Mouse (Mus musculus): ENCODE measurements at regions not wholly inside any gene's neighbourhood (a gene's known extent, or its start where the extent isn't known, plus 50 kb on each side); places are given as distances from the start of the nearest gene placed in this dataset.

DNA sequence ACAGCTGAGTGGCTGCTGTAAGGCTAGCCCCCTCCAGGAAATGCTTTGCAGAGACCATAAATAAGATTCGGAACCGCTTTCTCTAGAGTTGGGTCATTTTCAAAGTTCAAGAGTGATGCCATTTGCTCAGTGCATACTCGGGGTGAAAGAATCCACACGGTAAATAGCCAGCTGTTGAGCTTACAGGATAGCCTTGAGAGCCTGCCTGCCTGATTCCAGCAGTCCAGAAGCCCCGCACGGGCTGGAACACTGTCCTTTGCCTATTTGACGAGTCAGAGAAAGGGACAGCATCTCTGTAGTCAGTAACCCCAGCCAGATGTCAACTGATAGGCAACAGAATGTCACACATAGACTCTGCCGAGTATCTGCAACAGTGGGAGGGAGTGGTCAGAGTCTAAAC lies 140.7 kb downstream of the Zfp365 start:
- H3K4me3 ChIP-seq (replicated peaks): no peak overlapping the region
- no peaks in the 10 kb centered on the region for H3K36me3 ChIP-seq
- no peak for ATAC-seq
- no peaks in the 10 kb centered on the region for H3K9me3 ChIP-seq
- H3K27ac ChIP-seq: no peak overlapping the region
- H3K9ac ChIP-seq: no peak overlapping the region
- H3K4me2 ChIP-seq (replicated peaks): no peak overlapping the region
- H3K27me3 ChIP-seq (replicated peaks): no peaks in the 10 kb centered on the region
- H3K4me1 ChIP-seq (replicated peaks): no peaks in the 10 kb centered on the region
- WGBS: 51% methylated on average over 8 of the region's 8 CpGs

DNA sequence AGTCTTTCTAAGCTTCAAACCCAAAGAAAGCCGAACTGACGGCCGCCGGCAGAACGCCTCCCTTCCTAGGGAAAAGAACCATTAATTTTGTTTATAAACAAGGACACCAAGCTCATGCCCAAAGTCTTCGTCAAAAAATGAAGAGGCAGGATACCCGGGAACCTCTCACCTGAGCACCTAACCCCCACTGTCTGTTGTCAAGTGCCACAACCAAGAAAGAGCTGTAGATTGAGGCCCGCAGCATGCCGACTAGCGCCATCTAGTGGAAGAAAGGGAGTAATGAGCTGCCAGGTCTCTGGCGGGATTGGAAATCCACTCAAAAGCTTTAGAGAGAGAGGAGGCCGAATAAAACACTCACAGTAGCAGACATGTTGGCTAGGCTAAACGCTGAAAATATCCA lies 146.4 kb downstream of the Zfp365 start:
- no peak for ATAC-seq
- H3K4me3 ChIP-seq (replicated peaks): no peak overlapping the region
- no peak overlapping the region for H3K9ac ChIP-seq
- WGBS: 40% methylated on average over 13 of the region's 13 CpGs
- H3K4me1 ChIP-seq (replicated peaks): no peaks in the 10 kb centered on the region
- no peak overlapping the region for H3K4me2 ChIP-seq (replicated peaks)
- H3K27ac ChIP-seq: no peak overlapping the region
- H3K36me3 ChIP-seq: no peaks in the 10 kb centered on the region
- H3K27me3 ChIP-seq (replicated peaks): no peaks in the 10 kb centered on the region
- no peaks in the 10 kb centered on the region for H3K9me3 ChIP-seq

DNA sequence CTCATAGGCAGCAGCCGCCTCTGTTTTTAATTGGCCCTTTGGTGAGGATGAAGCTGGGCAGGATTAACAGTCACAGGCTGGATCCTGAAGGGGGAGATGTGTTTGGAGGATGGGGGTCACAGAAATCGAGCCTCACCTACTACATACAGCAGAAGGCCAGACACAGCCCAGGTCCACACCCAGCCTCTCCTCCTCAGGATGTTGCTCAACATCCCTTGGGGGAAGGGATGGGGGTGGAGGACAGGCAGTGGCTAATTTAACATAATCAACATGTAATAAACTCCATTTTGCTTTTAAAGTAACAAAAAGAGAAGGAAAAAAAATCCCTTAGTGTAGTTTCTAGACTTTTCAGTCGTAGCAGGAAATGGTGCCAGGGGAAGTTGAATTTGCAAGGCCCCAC lies 152.0 kb downstream of the Zfp365 start:
- Histone ChIP-seq H3K4me3 (replicated peaks) (no peak overlapping the region), H3K36me3 (no peaks in the 10 kb centered on the region), H3K27ac (no peak overlapping the region), H3K4me2 (replicated peaks) (no peak overlapping the region), H3K9me3 (no peaks in the 10 kb centered on the region), H3K4me1 (replicated peaks) (no peaks in the 10 kb centered on the region), H3K27me3 (replicated peaks) (no peaks in the 10 kb centered on the region), H3K9ac (no peak overlapping the region)
- no peak for ATAC-seq
- 55% methylated on average over 3 of the region's 3 CpGs for WGBS

DNA sequence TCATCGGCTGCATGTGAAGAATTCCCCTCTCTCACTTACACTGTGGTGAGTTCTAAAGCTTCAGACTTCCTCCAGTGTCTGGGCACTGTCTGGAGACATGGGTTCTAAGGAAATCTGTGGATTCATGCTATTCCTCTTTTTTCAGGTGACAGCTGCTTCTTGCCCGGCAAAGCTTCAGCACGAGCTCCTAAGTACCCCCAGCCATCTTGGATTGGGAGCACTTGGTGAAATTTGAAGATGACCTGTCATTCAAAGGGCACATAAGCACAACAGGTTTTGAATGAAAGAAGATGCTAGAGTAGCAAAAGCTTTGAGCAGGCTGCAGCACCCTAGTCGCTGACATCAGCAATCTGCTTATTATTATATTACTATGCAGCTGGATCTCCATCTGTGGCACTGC lies 164.3 kb downstream of the Zfp365 start:
- H3K4me3 ChIP-seq (replicated peaks): no peak overlapping the region
- ATAC-seq: no peak
- WGBS: 84% methylated on average over 4 of the region's 4 CpGs
- no peaks in the 10 kb centered on the region for H3K9me3 ChIP-seq
- H3K27me3 ChIP-seq (replicated peaks): no peaks in the 10 kb centered on the region
- no peak overlapping the region for H3K27ac ChIP-seq
- H3K4me1 ChIP-seq (replicated peaks): no peaks in the 10 kb centered on the region
- no peak overlapping the region for H3K9ac ChIP-seq
- H3K4me2 ChIP-seq (replicated peaks): no peak overlapping the region
- H3K36me3 ChIP-seq: no peaks in the 10 kb centered on the region

DNA sequence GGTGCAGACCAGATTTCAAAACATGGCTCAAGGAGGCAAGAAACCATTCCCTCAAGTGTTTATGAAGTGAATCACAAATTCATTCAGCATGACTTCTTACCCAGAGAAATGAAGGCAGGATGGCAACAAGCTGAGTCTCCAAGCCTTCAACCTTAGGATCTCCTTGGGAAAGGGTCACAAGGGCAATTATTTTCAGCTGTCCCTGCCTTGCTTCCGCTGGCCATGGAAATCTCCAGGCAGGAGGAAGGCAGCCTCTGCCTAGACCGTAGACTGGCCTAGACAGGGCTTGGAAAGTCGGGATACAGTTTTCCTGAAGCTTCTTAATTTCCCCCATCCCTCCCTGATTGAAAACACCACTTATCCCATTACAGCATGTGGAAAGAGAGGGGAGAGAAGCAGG lies 165.0 kb downstream of the Zfp365 start:
- WGBS: 72% methylated on average over 3 of the region's 3 CpGs
- Histone ChIP-seq H3K9ac (no peak overlapping the region), H3K27ac (no peak overlapping the region), H3K9me3 (no peaks in the 10 kb centered on the region), H3K36me3 (no peaks in the 10 kb centered on the region), H3K4me1 (replicated peaks) (no peaks in the 10 kb centered on the region), H3K4me3 (replicated peaks) (no peak overlapping the region), H3K4me2 (replicated peaks) (no peak overlapping the region), H3K27me3 (replicated peaks) (no peaks in the 10 kb centered on the region)
- ATAC-seq: no peak

DNA sequence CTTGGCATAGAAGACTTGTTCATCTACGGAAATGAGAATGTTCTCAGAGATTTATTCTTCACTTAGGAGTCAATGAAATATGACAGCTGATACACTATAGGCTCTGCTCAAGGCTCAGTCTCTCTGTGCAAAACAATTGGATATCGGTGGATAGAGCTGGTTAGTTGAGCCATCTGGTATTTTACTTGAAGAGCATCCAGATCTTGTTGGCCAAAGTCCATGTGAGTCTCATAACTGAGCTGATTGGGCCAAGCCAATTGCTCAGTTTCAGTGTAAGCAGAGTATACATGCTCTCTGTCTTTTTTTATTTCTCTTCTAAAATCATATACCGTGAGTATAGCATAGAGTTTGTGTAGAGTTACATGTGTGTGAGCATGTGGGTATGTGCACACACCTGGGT lies 166.3 kb downstream of the Zfp365 start:
- WGBS: 71% methylated on average over 3 of the region's 3 CpGs
- H3K27ac ChIP-seq: no peak overlapping the region
- no peak overlapping the region for H3K4me3 ChIP-seq (replicated peaks)
- H3K36me3 ChIP-seq: no peaks in the 10 kb centered on the region
- H3K4me2 ChIP-seq (replicated peaks): no peak overlapping the region
- no peak for ATAC-seq
- no peak overlapping the region for H3K9ac ChIP-seq
- no peaks in the 10 kb centered on the region for H3K4me1 ChIP-seq (replicated peaks)
- no peaks in the 10 kb centered on the region for H3K9me3 ChIP-seq
- no peaks in the 10 kb centered on the region for H3K27me3 ChIP-seq (replicated peaks)

- WGBS: 87% methylated on average over 9 of the region's 9 CpGs
- no peak overlapping the region for H3K27ac ChIP-seq
- no peaks in the 10 kb centered on the region for H3K36me3 ChIP-seq
- H3K9me3 ChIP-seq: no peaks in the 10 kb centered on the region
- no peak for ATAC-seq
- H3K4me3 ChIP-seq (replicated peaks): no peak overlapping the region
- no peak overlapping the region for H3K4me2 ChIP-seq (replicated peaks)
- no peaks in the 10 kb centered on the region for H3K4me1 ChIP-seq (replicated peaks)
- no peaks in the 10 kb centered on the region for H3K27me3 ChIP-seq (replicated peaks)
- no peak overlapping the region for H3K9ac ChIP-seq
Observed at GRCm38 (mm10) chr10:67743561-67743960, 168.9 kb downstream of the Zfp365 start.

DNA sequence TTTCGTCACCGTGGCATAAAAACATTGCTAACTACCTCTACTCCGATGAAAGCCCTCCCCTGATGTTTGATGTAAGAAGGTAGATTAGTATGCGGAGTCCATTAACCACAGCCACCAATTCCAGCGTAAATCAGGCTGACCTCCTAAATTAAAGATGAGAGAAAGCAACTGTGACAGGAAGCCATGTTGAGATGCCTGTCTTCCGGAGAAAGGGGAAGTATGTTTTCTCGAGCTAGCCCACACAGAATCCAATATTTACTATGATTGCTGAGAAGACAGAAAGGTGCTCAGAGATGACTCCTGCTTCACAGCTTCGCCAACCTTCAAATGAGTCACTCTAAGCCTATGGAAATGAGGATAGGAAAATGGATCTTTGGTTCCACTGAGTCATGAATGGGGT lies 169.6 kb downstream of the Zfp365 start:
- H3K27ac ChIP-seq: no peak overlapping the region
- H3K4me2 ChIP-seq (replicated peaks): no peak overlapping the region
- no peaks in the 10 kb centered on the region for H3K36me3 ChIP-seq
- H3K9ac ChIP-seq: no peak overlapping the region
- no peaks in the 10 kb centered on the region for H3K4me1 ChIP-seq (replicated peaks)
- no peaks in the 10 kb centered on the region for H3K27me3 ChIP-seq (replicated peaks)
- H3K4me3 ChIP-seq (replicated peaks): no peak overlapping the region
- ATAC-seq: no peak
- 76% methylated on average over 8 of the region's 8 CpGs for WGBS
- H3K9me3 ChIP-seq: no peaks in the 10 kb centered on the region

DNA sequence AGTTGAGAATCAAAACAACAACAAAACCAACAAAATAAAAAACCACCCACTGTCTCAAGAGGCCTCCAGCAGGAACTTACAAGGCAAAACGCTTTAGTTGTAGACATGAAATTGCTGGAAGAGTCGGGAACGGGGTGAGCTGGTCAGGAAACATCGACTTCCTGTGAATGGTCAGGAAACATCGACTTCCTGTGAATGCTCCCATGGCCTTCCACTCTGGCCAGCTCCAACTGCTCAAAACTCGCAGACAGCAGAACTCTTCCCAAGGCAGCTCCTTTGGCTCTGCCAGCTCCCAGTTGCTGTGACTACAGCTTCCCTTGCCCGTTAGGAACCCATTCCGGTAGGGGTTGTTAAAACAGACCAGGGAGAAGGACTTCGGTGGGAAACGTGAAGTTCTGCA lies 170.2 kb downstream of the Zfp365 start:
- Histone ChIP-seq H3K4me1 (replicated peaks) (no peaks in the 10 kb centered on the region), H3K4me3 (replicated peaks) (no peak overlapping the region), H3K9ac (no peak overlapping the region), H3K27me3 (replicated peaks) (no peaks in the 10 kb centered on the region), H3K9me3 (no peaks in the 10 kb centered on the region), H3K4me2 (replicated peaks) (no peak overlapping the region), H3K36me3 (no peaks in the 10 kb centered on the region), H3K27ac (no peak overlapping the region)
- no peak for ATAC-seq
- WGBS: 63% methylated on average over 10 of the region's 10 CpGs

- 28% methylated on average over 1 of the region's 1 CpGs for WGBS
- Histone ChIP-seq H3K36me3 (no peaks in the 10 kb centered on the region), H3K27me3 (replicated peaks) (no peaks in the 10 kb centered on the region), H3K27ac (no peak overlapping the region), H3K4me3 (replicated peaks) (no peak overlapping the region), H3K9ac (no peak overlapping the region), H3K4me1 (replicated peaks) (no peaks in the 10 kb centered on the region), H3K4me2 (replicated peaks) (no peak overlapping the region), H3K9me3 (no peaks in the 10 kb centered on the region)
- ATAC-seq: no peak
Observed at GRCm38 (mm10) chr10:67739199-67739598, 173.3 kb downstream of the Zfp365 start.

- H3K27me3 ChIP-seq (replicated peaks): no peaks in the 10 kb centered on the region
- no peak for ATAC-seq
- no peak overlapping the region for H3K9ac ChIP-seq
- 85% methylated on average over 10 of the region's 10 CpGs for WGBS
- H3K36me3 ChIP-seq: no peaks in the 10 kb centered on the region
- no peaks in the 10 kb centered on the region for H3K4me1 ChIP-seq (replicated peaks)
- no peak overlapping the region for H3K4me3 ChIP-seq (replicated peaks)
- H3K9me3 ChIP-seq: no peaks in the 10 kb centered on the region
- H3K4me2 ChIP-seq (replicated peaks): no peak overlapping the region
- H3K27ac ChIP-seq: no peak overlapping the region
Observed at GRCm38 (mm10) chr10:67736636-67737035, 175.8 kb downstream of the Zfp365 start.

- Histone ChIP-seq H3K9ac (no peak overlapping the region), H3K4me3 (replicated peaks) (no peak overlapping the region), H3K4me2 (replicated peaks) (no peak overlapping the region), H3K27ac (no peak overlapping the region), H3K9me3 (no peaks in the 10 kb centered on the region), H3K27me3 (replicated peaks) (no peaks in the 10 kb centered on the region), H3K36me3 (no peaks in the 10 kb centered on the region), H3K4me1 (replicated peaks) (no peaks in the 10 kb centered on the region)
- 77% methylated on average over 9 of the region's 9 CpGs for WGBS
- no peak for ATAC-seq
Observed at GRCm38 (mm10) chr10:67731577-67731976, 180.9 kb downstream of the Zfp365 start.

- 52% methylated on average over 6 of the region's 6 CpGs for WGBS
- H3K4me3 ChIP-seq (replicated peaks): no peak overlapping the region
- H3K4me1 ChIP-seq (replicated peaks): no peaks in the 10 kb centered on the region
- ATAC-seq: no peak
- no peaks in the 10 kb centered on the region for H3K9me3 ChIP-seq
- H3K4me2 ChIP-seq (replicated peaks): no peak overlapping the region
- H3K9ac ChIP-seq: no peak overlapping the region
- H3K36me3 ChIP-seq: no peaks in the 10 kb centered on the region
- no peaks in the 10 kb centered on the region for H3K27me3 ChIP-seq (replicated peaks)
- no peak overlapping the region for H3K27ac ChIP-seq
Observed at GRCm38 (mm10) chr10:67729271-67729670, 180.5 kb upstream of the Ado start.

DNA sequence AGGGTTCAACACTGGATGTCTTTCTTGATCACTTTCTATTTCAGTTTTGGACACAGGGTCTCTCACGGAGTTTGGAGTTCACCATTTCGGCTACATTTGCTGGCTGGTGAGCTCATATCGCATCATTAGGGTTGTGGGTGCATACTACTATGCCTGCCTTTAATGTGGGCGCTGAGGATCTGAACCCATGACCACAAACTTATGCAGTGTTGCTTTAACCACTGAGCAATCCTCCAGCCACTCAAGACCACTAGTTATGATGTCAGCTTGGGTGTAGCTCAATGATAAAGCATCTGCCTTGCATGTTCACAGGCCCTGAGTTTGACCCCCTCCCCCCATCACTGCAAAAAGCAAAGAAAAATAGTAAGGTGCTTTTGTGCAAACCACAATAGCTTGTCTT lies 178.8 kb upstream of the Ado start:
- 87% methylated on average over 4 of the region's 4 CpGs for WGBS
- H3K4me3 ChIP-seq (replicated peaks): no peak overlapping the region
- no peak overlapping the region for H3K4me2 ChIP-seq (replicated peaks)
- no peak for ATAC-seq
- H3K9me3 ChIP-seq: no peaks in the 10 kb centered on the region
- no peak overlapping the region for H3K9ac ChIP-seq
- H3K27me3 ChIP-seq (replicated peaks): no peaks in the 10 kb centered on the region
- H3K36me3 ChIP-seq: no peaks in the 10 kb centered on the region
- H3K27ac ChIP-seq: no peak overlapping the region
- no peaks in the 10 kb centered on the region for H3K4me1 ChIP-seq (replicated peaks)
